Mouse (Mus musculus) ovary, postnatal 14 days (tissue): Measurements from ENCODE around the gene Prkn.

Experiments used
- DNase-seq: peaks from one replicate; pipeline ENCODE4 v3.0.0; 2022; ENCODE audit warnings: low spot score

Gene Prkn

DNA sequence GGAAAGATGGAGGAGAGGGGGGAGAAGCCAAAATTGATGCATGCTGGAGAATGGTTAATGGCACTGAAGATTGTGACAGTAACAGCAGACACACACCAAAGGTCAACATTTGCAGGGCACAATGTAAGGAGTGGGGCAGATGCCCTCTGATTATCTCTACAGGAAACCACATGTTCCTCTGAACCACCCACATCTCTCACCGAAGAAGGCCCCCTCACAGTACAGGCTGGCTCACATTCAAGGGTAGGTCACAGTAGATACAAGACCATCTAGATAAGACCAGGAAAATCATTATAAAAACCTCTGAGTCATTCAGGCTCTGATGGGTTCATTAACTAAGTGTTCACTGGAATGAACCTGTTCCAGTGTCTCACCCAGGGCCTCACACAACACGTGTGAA is 1005.3 kb downstream of the Prkn start:
- no peak for DNase-seq

GRCm38 (mm10) chr17:11854571-11854970 is 1014.4 kb downstream of the Prkn start:
- no peak for DNase-seq

DNA sequence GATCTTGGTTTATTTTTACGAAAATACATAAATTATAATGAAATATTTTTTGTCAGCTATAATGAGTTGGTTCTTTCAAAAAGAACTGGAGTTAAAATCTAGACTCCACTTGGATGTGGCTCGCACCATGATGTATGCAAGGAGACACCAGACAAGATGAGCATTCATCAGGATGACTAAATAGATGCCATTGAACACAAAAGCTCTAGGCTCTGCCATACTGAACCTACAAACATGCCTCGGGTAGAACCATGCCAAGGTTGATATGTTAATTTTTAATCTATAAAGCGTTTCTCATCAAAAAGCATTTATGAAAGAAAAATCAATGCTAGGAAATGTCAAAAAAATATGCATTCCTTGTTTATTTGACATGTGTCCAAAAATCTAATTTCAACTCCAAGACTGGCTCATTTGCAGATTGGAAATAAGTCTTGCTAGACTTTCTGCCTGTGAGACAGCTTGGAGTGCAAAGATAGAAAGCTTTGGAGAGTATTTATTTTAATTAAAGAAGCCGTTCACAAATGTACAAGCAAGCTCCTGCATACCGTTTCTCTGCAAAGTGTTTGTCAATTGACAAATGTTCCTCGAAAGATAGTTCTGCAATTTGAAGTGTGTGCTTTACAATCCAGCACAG is 1018.7 kb downstream of the Prkn start:
- no peak for DNase-seq

DNA sequence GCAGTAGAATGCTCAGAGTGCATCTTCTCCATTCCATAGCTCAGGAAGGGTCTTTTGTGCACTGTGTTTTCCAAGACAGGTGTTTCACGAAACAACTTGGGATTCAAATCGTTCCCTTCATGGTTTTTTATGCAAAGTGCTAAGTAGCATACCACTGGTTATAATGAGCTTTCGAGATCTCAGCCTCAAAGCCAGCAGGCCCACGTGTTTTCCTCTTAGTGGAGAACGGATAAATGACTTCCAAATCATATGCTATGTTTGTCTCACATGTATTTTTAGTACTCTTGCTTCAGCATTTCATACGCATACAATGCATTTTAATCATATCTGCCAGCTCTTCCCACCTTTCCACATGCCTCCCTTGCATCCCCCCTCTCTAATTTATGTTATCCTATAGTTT is 1021.0 kb downstream of the Prkn start:
- no peak for DNase-seq

GRCm38 (mm10) chr17:11862360-11862759 is 1022.2 kb downstream of the Prkn start:
- DNase-seq = no peak

GRCm38 (mm10) chr17:11863017-11863416 is 1022.8 kb downstream of the Prkn start:
- no peak for DNase-seq

GRCm38 (mm10) chr17:11866231-11866630 is 1026.0 kb downstream of the Prkn start:
- DNase-seq = no peak

GRCm38 (mm10) chr17:11867334-11868095 is 1027.3 kb downstream of the Prkn start:
- DNase-seq = no peak

GRCm38 (mm10) chr17:11870546-11870945 is 1030.4 kb downstream of the Prkn start:
- DNase-seq = no peak

GRCm38 (mm10) chr17:11876240-11876639 is 1036.1 kb downstream of the Prkn start:
- no peak for DNase-seq

DNA sequence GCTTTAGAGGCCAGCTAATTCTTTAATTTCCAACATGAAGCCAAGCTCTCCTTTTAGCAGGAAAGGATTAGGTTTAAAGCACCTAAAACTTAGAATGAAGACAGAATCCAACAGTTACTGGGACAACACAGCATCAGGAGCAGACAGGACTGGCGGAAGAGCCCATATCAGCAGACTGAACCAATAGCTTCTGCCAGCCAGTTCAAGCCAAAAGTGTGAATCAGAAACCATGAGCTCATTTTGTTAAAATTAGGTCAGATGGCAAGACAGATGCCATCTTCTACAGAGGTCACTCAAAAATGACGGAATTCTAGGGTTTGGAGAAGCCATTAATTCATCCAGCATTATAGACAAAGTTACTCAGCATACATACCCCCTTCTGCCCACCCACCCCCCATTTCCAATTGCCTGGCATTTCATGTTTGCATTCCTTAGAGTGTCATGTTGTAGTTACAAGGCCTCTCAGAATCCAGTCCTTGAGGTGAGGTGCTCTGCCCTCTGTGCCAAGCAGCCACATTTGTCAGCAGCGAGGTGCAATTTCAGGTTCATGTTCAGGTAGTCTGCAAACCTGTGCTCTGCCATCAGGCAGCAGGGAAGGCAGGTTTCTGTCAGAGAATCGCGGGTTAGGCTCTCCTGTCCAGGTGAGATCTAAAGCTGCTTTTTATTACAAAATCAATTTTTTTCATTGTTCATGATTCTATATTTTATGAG is 1041.1 kb downstream of the Prkn start:
- DNase-seq = no peak

GRCm38 (mm10) chr17:11885601-11886000 is 1045.4 kb downstream of the Prkn start:
- no peak for DNase-seq

GRCm38 (mm10) chr17:11886963-11887362 is 1046.8 kb downstream of the Prkn start:
- DNase-seq = no peak

DNA sequence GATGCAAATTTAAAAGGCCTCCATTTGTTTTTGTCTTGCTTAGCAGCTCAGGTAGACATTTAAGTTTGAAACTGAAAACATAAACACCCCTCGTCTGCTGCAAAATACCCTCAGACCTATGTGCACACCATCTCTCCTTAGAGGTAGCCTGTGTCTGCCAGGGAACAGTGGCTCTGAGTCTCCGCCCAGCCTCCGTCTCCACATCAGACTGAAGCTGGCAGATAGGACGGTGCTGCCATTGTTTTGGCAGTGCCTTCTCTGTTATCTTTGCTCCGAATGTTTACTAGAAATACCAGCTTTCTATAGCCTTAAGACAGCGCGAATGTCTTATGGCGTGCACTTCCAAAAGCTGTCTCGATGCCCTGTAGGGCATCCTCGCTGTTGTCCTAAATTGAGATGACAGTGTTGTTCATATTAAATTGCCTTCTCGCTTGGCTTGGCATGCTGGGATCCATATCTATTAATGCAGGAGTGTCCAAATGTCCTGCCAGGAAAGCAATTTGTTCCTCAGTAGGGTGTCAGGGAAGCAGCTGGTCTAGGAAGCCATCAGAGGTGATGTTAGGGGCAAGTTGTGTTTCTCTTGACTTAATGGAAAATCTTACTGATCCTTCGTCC is 1047.5 kb downstream of the Prkn start:
- no peak for DNase-seq

GRCm38 (mm10) chr17:11888806-11889205 is 1048.6 kb downstream of the Prkn start:
- DNase-seq = no peak

DNA sequence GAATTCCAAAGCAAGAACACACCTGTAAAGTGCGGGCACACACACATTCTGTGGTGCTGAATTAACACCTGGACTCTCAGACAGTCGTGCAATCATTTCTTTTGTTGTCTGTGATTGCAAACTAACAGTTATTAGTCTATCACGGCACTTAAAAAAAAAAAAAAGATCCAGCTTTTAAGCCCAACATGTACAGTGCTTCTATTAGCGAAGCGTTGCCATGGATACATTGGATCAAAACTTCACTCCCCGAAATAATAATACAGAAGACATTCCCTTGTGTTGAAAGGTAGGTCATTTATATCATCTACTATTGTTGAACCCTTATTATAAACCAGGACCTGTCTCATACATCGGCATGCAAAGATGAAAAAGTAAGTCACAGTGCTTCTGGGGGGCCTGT is 1060.1 kb downstream of the Prkn start:
- no peak for DNase-seq

- no peak for DNase-seq
Observed at GRCm38 (mm10) chr17:11901731-11902130, 1061.5 kb downstream of the Prkn start.

DNA sequence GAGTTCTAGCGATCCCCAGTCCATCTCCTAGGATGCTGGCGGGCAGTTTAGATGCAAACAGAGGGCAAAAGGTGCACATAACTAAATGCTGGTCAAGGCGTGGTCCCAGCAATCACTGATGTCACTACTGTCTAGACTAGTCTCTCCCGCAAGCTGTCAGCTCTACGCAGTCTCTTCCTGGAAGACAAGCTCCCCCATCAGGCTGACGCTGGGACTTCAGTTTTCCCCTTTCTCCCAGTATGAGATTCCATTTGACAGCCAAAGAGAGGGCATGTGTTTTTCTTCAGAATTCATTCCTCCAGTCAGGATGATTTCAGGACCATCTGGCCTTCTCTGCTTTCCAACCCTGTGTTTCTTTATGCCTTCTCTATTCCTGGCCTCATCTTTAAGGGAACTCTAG is 1062.8 kb downstream of the Prkn start:
- DNase-seq = no peak

DNA sequence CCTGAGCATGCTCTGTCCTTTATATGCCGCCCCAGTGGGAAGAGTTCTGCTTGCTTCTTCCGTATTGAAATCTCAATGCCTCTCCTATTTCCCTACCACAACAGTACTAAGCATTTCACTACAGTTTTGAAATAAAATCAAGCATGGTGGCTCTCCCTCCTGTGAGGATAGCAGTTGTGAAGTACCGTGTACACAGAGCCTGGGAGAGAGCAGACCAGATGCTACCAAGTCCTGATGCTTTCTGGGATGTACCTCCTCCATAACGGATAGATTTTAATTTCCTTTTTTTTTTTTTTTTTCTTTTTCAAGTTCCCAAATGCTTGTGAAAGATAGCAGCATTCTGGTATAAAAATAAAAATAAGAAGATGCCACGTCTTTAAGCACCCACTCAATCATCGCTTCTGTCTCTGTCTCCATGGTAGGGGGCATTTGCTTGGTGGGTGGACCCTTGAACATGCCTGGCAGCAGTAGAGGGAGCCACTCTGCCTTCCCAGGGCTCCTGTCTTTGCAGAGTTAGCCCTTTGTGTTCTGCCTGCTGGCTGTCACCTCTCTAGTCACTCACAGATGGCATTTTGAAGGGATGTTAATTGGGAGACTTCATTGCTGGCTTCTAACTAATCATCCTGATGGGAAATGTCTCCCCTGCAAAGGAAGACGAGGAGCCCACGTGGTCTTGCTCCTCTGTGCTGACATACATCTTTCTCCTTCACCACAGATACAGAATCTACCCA is 1070.6 kb downstream of the Prkn start:
- DNase-seq = no peak

GRCm38 (mm10) chr17:11912136-11912535 is 1072.0 kb downstream of the Prkn start:
- DNase-seq = no peak

DNA sequence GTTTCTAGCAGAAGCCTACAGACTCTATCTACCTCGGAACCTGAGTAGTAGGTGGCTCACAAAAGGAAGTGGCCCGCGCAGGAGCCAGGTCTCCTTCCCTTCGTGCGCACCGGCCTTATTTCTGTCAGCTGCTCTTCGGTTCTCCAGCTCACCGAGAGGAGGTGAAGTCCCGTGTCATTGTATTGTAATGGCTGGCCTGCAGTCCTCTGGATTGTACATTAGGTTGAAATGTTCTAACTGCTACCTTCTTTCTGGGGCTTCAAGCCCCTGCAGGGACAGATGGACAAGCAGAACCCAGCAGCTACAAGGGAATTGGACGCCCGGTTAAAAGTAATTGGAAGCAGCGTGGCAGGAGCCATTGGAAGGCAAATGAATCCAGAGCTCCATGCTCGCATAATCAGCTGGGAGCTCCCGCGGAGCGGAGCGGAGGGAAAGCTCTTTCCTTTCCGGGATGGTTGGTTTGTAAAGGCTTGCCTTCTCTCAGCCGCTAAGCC is 1072.7 kb downstream of the Prkn start:
- no peak for DNase-seq

DNA sequence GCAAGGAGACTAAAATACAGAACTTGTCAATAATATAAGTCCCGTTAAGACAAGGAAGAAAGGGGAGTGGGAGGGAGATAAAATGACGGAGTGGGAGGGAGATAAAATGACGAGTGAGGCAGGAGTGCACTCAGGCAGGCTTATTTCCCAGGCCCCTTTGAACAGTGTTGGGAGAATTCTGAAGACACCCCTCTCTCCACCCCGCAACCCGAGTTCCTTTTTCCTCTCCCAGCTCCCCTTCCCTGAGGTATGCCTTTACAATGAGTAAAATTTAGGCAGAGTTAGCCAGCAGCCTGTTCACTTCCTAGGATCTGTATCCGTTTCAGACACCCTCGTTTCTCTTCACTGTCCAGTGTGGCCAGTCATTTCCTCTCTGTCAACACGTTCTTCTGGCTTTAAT is 1073.4 kb downstream of the Prkn start:
- no peak for DNase-seq
